Mouse (Mus musculus) small intestine, adult 10 weeks (tissue): Measurements from ENCODE around the gene Herc4. TPM values are rescaled to one million over a fixed set of nuclear protein-coding genes. Genes with fewer than 3 reads are reported as not detected.

Source experiments
- polyA plus RNA-seq: library from polyadenylated mRNA; stranded (reverse); fragments of 350-450 nt; fragmentation: Illumina TruSeq; extraction: RNeasy Lipid Tissue Mini Kit (QIAGEN cat#74804); gene quantifications from one replicate; pipeline ENCODE4 v1.2.3, GENCODE M21; 2014; ENCODE audit warnings: low replicate concordance

Herc4 gene
- 232 TPM for polyA plus RNA-seq

DNA sequence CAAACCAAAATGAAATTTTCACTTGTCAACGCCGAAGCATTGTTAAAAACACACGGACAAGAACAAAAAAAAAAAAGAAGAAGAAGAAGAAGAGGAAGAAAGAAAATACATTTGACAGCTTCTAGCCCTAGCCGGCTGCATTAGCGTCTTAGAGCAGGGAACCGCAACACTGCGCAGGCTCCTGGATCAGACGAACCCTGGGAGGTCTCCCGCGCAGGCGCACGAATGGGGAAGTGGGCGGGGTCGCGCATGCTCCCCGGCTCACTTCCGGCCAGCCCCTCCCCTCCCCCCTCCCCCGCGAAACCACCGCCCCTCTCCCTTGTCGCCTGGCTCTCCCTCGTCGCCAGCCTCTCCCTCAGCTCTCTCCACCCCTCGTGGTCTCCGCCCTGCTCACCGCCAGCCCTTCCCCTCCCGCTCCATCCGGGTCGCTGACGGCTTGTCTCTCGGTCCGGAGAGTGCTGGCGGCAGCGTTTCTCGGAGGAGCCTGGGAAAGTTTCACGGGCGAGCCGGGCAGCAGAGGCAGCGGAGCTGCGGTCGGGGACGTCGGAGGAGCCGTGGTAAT is at the start of gene Herc4:
Gene Herc4, plus strand, starts transcription at position 318 of the 562 bp plus-strand sequence.

DNA sequence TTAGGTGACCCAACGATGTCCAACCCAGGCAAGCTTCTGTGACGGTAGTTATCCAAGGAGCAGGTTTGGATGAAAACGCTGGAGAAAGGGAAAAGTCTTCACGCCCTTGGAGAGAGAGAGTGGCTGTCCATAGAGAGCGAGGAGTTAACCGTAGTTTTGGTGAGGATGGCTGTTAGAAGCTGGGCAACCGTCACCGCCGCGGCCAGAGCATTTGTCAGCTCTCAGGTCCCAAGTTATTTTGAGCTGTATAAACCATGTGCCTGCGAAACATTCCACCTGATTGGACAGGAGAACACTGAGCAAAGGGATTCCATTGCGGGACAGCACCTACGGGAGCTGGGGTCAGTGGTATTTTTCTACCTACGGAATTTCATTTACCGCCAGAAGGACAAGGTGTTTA is 39.9 kb upstream of the Herc4 start, which contains the start of gene Mypn:
Gene Mypn, minus strand, starts transcription at position 225 of the 400 bp plus-strand sequence.

Other genes starting within 250 kb of the Herc4 start
- gene Hnrnph3, start 219.6 kb upstream of the Herc4 start, polyA plus RNA-seq, result 86.6 TPM
- gene Pbld2, start 219.5 kb upstream of the Herc4 start, polyA plus RNA-seq, result 141 TPM
- gene Pbld1, start 183.6 kb upstream of the Herc4 start, polyA plus RNA-seq, result 13.6 TPM
- 0.33 TPM for gene Atoh7, start 144.2 kb upstream of the Herc4 start, polyA plus RNA-seq
- not detected for gene Mypn, start 39.9 kb upstream of the Herc4 start, polyA plus RNA-seq
- 79.0 TPM for gene Sirt1, start 137.9 kb downstream of the Herc4 start, polyA plus RNA-seq
- 2.0 TPM for gene Dnajc12, start 138.6 kb downstream of the Herc4 start, polyA plus RNA-seq
- not detected for gene Gm7075, start 178.0 kb downstream of the Herc4 start, polyA plus RNA-seq
- gene Ctnna3, start 186.3 kb downstream of the Herc4 start, polyA plus RNA-seq, result 0.74 TPM